Mouse (Mus musculus): Measurements from ENCODE around the gene 0610037L13Rik. TPM values are rescaled to one million over a fixed set of nuclear protein-coding genes. Genes with fewer than 3 reads are reported as not detected.

The 0610037L13Rik gene
- polyA plus RNA-seq, 1 experiment from 2014 or later: 119 TPM

Other genes starting within 250 kb of the 0610037L13Rik start
- not detected in 2 replicates for gene Dmrtb1, start 205.6 kb upstream of the 0610037L13Rik start, polyA plus RNA-seq (2015; fragmentation: Nextera tagmentation; extraction: Ambion mirVana)
- 0.72 and 0.96 TPM in 2 replicates for gene Lrp8, start 87.6 kb upstream of the 0610037L13Rik start, polyA plus RNA-seq (2015; fragmentation: Nextera tagmentation; extraction: Ambion mirVana)
- gene Magoh, start 10.1 kb upstream of the 0610037L13Rik start, polyA plus RNA-seq (2015; fragmentation: Nextera tagmentation; extraction: Ambion mirVana): 133 and 154 TPM in 2 replicates
- gene Cpt2, start 33.8 kb downstream of the 0610037L13Rik start, polyA plus RNA-seq (2015; fragmentation: Nextera tagmentation; extraction: Ambion mirVana): 54.6 and 64.2 TPM in 2 replicates
- gene Slc1a7, start 78.5 kb downstream of the 0610037L13Rik start, polyA plus RNA-seq (2015; fragmentation: Nextera tagmentation; extraction: Ambion mirVana): 0.17 and 0.31 TPM in 2 replicates
- 1.2 and 2.4 TPM in 2 replicates for gene Podn, start 206.6 kb downstream of the 0610037L13Rik start, polyA plus RNA-seq (2015; fragmentation: Nextera tagmentation; extraction: Ambion mirVana)

Data from stomach, embryonic 16.5 days (tissue).